Mouse (Mus musculus) intestine, postnatal 0 days (tissue): ENCODE data around the gene Cacna1c. TPM values are rescaled to one million over a fixed set of nuclear protein-coding genes. Genes with fewer than 3 reads are reported as not detected.

ENCODE experiments used
- ATAC-seq: fragments of 200-750 bp; cut with Nextera tagmentation; 2 replicates; pipeline ENCODE4 v1.8.0; 2017; ENCODE audit warnings: mild to moderate bottlenecking, moderate TSS enrichment, moderate library complexity
- H3K27ac ChIP-seq: fragments of 300-500 bp; sonication (generic); 2 replicates; pipeline ENCODE4 v1.5.1; 2014; ENCODE audit warnings: mild to moderate bottlenecking, low read depth, low read length, moderate library complexity
- H3K27me3 ChIP-seq: fragments of 300-500 bp; sonication (generic); replicated peaks from 2 replicates; pipeline ENCODE4 v1.6.1; 2014; ENCODE audit warnings: low read length, mixed read lengths; ENCODE audit not compliant: control insufficient read depth, insufficient read depth
- H3K36me3 ChIP-seq: fragments of 300-500 bp; sonication (generic); 2 replicates; pipeline ENCODE4 v1.6.1; 2014; ENCODE audit warnings: mild to moderate bottlenecking, moderate library complexity; ENCODE audit not compliant: control insufficient read depth, insufficient read depth
- H3K4me1 ChIP-seq: fragments of 300-500 bp; sonication (generic); replicated peaks from 2 replicates; pipeline ENCODE4 v1.6.1; 2014; ENCODE audit warnings: antibody characterized with exemption, low read length, mixed read lengths; ENCODE audit not compliant: control insufficient read depth, insufficient read depth
- H3K4me2 ChIP-seq: fragments of 300-500 bp; sonication (generic); replicated peaks from 2 replicates; pipeline ENCODE4 v1.6.1; 2014; ENCODE audit warnings: low read depth, mild to moderate bottlenecking, moderate library complexity
- H3K4me3 ChIP-seq: fragments of 300-500 bp; sonication (generic); 2 replicates; pipeline ENCODE4 v1.5.1; 2014; ENCODE audit warnings: low read depth, low read length
- H3K9ac ChIP-seq: fragments of 300-500 bp; sonication (generic); 2 replicates; pipeline ENCODE4 v1.6.1; 2014; ENCODE audit warnings: mild to moderate bottlenecking, low read depth, low read length
- H3K9me3 ChIP-seq: fragments of 300-500 bp; sonication (generic); 2 replicates; pipeline ENCODE4 v1.6.1; 2016; ENCODE audit warnings: mixed run types; ENCODE audit not compliant: control insufficient read depth
- CTCF ChIP-seq: sonication (generic); IDR thresholded peaks from 2 replicates; pipeline ENCODE4 v1.5.1; 2016; ENCODE audit warnings: low read depth, mild to moderate bottlenecking, control low read depth, antibody characterized with exemption, moderate library complexity
- WGBS: fragments of 180-500 bp; shearing (Covaris S2); extraction: QIAGEN DNeasy Blood & Tissue Kit; methylation state at CpG from one replicate; pipeline ENCODE4 v1.1.7; 2014; 5-methylcytosine and 5-hydroxymethylcytosine counted together
- polyA plus RNA-seq: library from polyadenylated mRNA; unstranded; fragments of >200 nt; fragmentation: Nextera tagmentation; extraction: Ambion mirVana; gene quantifications from 2 replicates; pipeline ENCODE4 v1.2.1, GENCODE M21; 2015

Gene Cacna1c
- polyA plus RNA-seq, 1 experiment from 2014 or later, result 1.2 TPM

- no peak for ATAC-seq
Measured at GRCm38 (mm10) chr6:118864696-118865620, 331.3 kb downstream of the Cacna1c start.

GRCm38 (mm10) chr6:118862727-118863126, 333.5 kb downstream of the Cacna1c start:
- TF ChIP-seq CTCF, result no peak
- no peak overlapping the region for H3K27ac ChIP-seq
- WGBS, result 84% methylated on average over 9 of the region's 9 CpGs

More at GRCm38 (mm10) chr6:118864696-118865620, 331.3 kb downstream of the Cacna1c start:
- no peaks in the 10 kb centered on the region for H3K4me1 ChIP-seq
- H3K4me3 ChIP-seq, result no peak overlapping the region
- H3K36me3 ChIP-seq, result no peaks in the 10 kb centered on the region
- no peak for TF ChIP-seq CTCF
- 58% methylated on average over 18 of the region's 18 CpGs for WGBS
- no peak overlapping the region for H3K9ac ChIP-seq
- no peaks in the 10 kb centered on the region for H3K9me3 ChIP-seq
- no peaks in the 10 kb centered on the region for H3K27me3 ChIP-seq
- no peak overlapping the region; the same call in 1 of the 2 replicates for H3K4me2 ChIP-seq
- H3K27ac ChIP-seq, result no peak overlapping the region

GRCm38 (mm10) chr6:118862091-118862490, 334.1 kb downstream of the Cacna1c start:
- ATAC-seq, result no peak
- H3K36me3 ChIP-seq, result no peaks in the 10 kb centered on the region
- 91% methylated on average over 5 of the region's 5 CpGs for WGBS
- no peak overlapping the region for H3K4me2 ChIP-seq
- no peaks in the 10 kb centered on the region for H3K9me3 ChIP-seq
- no peaks in the 10 kb centered on the region for H3K4me1 ChIP-seq
- no peak overlapping the region for H3K27ac ChIP-seq
- H3K9ac ChIP-seq, result no peak overlapping the region
- no peaks in the 10 kb centered on the region for H3K27me3 ChIP-seq
- no peak overlapping the region for H3K4me3 ChIP-seq
- no peak for TF ChIP-seq CTCF

More at GRCm38 (mm10) chr6:118862727-118863126, 333.5 kb downstream of the Cacna1c start:
- no peak overlapping the region for H3K9ac ChIP-seq
- no peaks in the 10 kb centered on the region for H3K27me3 ChIP-seq
- ATAC-seq, result no peak
- H3K9me3 ChIP-seq, result no peaks in the 10 kb centered on the region
- no peaks in the 10 kb centered on the region for H3K4me1 ChIP-seq
- no peak overlapping the region for H3K4me3 ChIP-seq
- H3K36me3 ChIP-seq, result no peaks in the 10 kb centered on the region
- H3K4me2 ChIP-seq, result no peak overlapping the region

- H3K27me3 ChIP-seq, result no peaks in the 10 kb centered on the region
- TF ChIP-seq CTCF, result no peak
- no peaks in the 10 kb centered on the region for H3K36me3 ChIP-seq
- no peaks in the 10 kb centered on the region for H3K9me3 ChIP-seq
- no peak overlapping the region for H3K4me2 ChIP-seq
- no peak overlapping the region for H3K4me3 ChIP-seq
- no peaks in the 10 kb centered on the region for H3K4me1 ChIP-seq
- 21% methylated on average over 1 of the region's 1 CpGs for WGBS
- ATAC-seq, result no peak
- no peak overlapping the region for H3K9ac ChIP-seq
- no peak overlapping the region for H3K27ac ChIP-seq
Measured at GRCm38 (mm10) chr6:118858431-118858830, 337.8 kb downstream of the Cacna1c start.

- Histone ChIP-seq H3K36me3 (no peaks in the 10 kb centered on the region), H3K27ac (no peak overlapping the region), H3K4me3 (no peak overlapping the region), H3K4me1 (no peaks in the 10 kb centered on the region), H3K9ac (no peak overlapping the region), H3K9me3 (no peaks in the 10 kb centered on the region), H3K27me3 (no peaks in the 10 kb centered on the region), H3K4me2 (no peak overlapping the region)
- ATAC-seq, result no peak
- TF ChIP-seq CTCF, result no peak
- WGBS, result 73% methylated on average over 6 of the region's 6 CpGs
Measured at GRCm38 (mm10) chr6:118852131-118852530, 344.1 kb downstream of the Cacna1c start.

- no peaks in the 10 kb centered on the region for H3K36me3 ChIP-seq
- H3K9me3 ChIP-seq, result no peaks in the 10 kb centered on the region
- no peaks in the 10 kb centered on the region for H3K4me1 ChIP-seq
- 93% methylated on average over 3 of the region's 3 CpGs for WGBS
- H3K27ac ChIP-seq, result no peak overlapping the region
- no peak overlapping the region for H3K4me2 ChIP-seq
- no peaks in the 10 kb centered on the region for H3K27me3 ChIP-seq
- no peak overlapping the region for H3K4me3 ChIP-seq
- no peak for TF ChIP-seq CTCF
- H3K9ac ChIP-seq, result no peak overlapping the region
- ATAC-seq, result no peak
Measured at GRCm38 (mm10) chr6:118851086-118851485, 345.1 kb downstream of the Cacna1c start.
